Mouse (Mus musculus) kidney, embryonic 15.5 days (tissue): ENCODE data around the gene Gper1. TPM values are rescaled to one million over a fixed set of nuclear protein-coding genes. Genes with fewer than 3 reads are reported as not detected.
A peak's percentile ranks its signal among the peaks of the same experiment; 100 is the strongest.

ENCODE experiments used
- ATAC-seq: fragments of 200-750 bp; cut with Nextera tagmentation; replicated peaks from 2 replicates; pipeline ENCODE4 v1.8.0; 2017; ENCODE audit warnings: moderate TSS enrichment; ENCODE audit not compliant: low FRiP score
- H3K27ac ChIP-seq: fragments of 300-500 bp; sonication (generic); 2 replicates; pipeline ENCODE4 v1.5.1; 2015; ENCODE audit warnings: mild to moderate bottlenecking, inconsistent platforms
- H3K27me3 ChIP-seq: fragments of 300-500 bp; sonication (generic); 2 replicates; pipeline ENCODE4 v1.6.1; 2015; ENCODE audit warnings: inconsistent platforms
- H3K36me3 ChIP-seq: fragments of 300-500 bp; sonication (generic); 2 replicates; pipeline ENCODE4 v1.6.1; 2015; ENCODE audit warnings: inconsistent platforms
- H3K4me1 ChIP-seq: fragments of 300-500 bp; sonication (generic); 2 replicates; pipeline ENCODE4 v1.6.1; 2015; ENCODE audit warnings: inconsistent platforms
- H3K4me2 ChIP-seq: fragments of 300-500 bp; sonication (generic); 2 replicates; pipeline ENCODE4 v1.6.1; 2015; ENCODE audit warnings: moderate library complexity, mild to moderate bottlenecking, inconsistent platforms
- H3K4me3 ChIP-seq: fragments of 300-500 bp; sonication (generic); replicated peaks from 2 replicates; pipeline ENCODE4 v1.5.1; 2015; ENCODE audit warnings: mild to moderate bottlenecking, inconsistent platforms
- H3K9ac ChIP-seq: fragments of 300-500 bp; sonication (generic); 2 replicates; pipeline ENCODE4 v1.6.1; 2015; ENCODE audit warnings: mild to moderate bottlenecking, inconsistent platforms
- H3K9me3 ChIP-seq: fragments of 300-500 bp; sonication (generic); replicated peaks from 2 replicates; pipeline ENCODE4 v1.6.1; 2016; ENCODE audit warnings: inconsistent platforms
- WGBS: fragments of 180-500 bp; shearing (Covaris S2); methylation state at CpG from one replicate; pipeline ENCODE4 v1.1.7; 2015; ENCODE audit warnings: mixed read lengths; 5-methylcytosine and 5-hydroxymethylcytosine counted together
- polyA plus RNA-seq: library from polyadenylated mRNA; unstranded; fragments of >200 nt; fragmentation: Nextera tagmentation; extraction: Ambion mirVana; gene quantifications from 2 replicates; pipeline ENCODE4 v1.2.1, GENCODE M21; 2015

The Gper1 gene
- polyA plus RNA-seq, 1 experiment from 2014 or later: 5.1 TPM

DNA sequence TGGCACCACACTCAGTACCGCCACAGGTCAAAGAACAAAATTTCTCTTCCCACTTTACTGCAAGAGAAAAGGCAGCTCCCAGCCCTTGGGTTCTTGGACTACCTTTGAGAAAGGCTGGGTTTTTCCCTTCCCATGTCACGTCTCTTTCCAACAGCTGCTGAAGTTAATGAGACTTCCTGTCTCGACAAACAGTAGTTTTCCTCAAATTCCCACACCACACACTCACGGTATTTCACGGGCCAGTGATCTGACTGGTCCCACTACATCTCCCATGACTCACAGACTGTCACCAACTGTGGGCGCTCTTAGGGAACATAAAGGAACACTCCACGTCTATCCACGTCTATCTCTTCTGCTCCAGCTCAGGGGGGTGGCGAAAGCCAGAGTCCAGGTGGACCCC is 2.2 kb downstream of the Gper1 start:
- Histone ChIP-seq H3K9ac (no peak overlapping the region), H3K27ac (peak overlapping the region; percentile 45), H3K27me3 (no peaks in the 10 kb centered on the region), H3K4me1 (peaks cover 70% of the 10 kb centered on the region), H3K36me3 (no peaks in the 10 kb centered on the region), H3K4me3 (no peak overlapping the region), H3K4me2 (no peak overlapping the region), H3K9me3 (no peaks in the 10 kb centered on the region)
- WGBS: 40% methylated on average over 9 of the region's 9 CpGs
- ATAC-seq: no peak

DNA sequence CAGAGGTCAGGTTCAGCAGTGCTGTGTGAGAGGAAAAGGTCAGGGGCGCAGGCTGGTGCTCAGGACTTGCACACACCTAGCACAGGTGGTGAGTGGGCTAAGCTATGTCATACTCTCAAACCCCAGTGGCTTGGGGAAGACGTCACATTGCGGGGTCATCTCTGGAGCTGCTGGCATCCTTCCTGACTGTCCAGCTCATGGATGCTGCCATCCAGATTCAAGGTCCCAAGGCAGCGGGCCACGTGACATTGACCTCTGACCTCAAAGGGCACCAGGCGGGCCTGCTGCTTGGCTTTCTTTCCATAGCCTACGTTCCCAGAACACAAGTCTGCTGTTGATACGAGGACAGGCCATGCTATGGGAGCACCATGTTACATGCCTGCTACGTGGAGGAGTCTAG is 4.0 kb downstream of the Gper1 start:
- Histone ChIP-seq H3K9me3 (no peaks in the 10 kb centered on the region), H3K27ac (no peak overlapping the region), H3K27me3 (no peaks in the 10 kb centered on the region), H3K4me2 (no peak overlapping the region), H3K9ac (no peak overlapping the region), H3K36me3 (no peaks in the 10 kb centered on the region), H3K4me1 (peaks cover 83% of the 10 kb centered on the region), H3K4me3 (no peak overlapping the region)
- WGBS: 83% methylated on average over 9 of the region's 9 CpGs
- no peak for ATAC-seq

DNA sequence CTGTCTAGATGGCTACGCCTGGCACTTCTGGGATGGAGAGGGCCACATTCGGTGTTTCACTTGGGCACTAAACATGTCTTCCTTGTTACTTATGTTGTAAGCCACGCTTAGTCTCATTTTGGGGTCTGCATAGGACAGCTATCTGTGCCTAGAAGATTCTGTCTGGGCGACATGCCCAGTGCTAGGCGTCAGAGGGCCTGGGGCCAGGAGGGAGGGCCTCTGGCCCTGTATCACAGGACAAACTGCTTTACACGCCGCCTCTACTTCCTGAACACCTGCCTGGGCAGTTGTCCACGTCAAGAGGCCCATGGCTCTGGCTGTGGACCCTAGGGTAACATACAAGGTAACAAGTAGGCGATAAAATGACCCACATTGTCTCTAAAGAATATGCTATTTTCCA is 5.0 kb downstream of the Gper1 start:
- no peak for ATAC-seq
- H3K27ac ChIP-seq: no peak overlapping the region
- 73% methylated on average over 9 of the region's 9 CpGs for WGBS

DNA sequence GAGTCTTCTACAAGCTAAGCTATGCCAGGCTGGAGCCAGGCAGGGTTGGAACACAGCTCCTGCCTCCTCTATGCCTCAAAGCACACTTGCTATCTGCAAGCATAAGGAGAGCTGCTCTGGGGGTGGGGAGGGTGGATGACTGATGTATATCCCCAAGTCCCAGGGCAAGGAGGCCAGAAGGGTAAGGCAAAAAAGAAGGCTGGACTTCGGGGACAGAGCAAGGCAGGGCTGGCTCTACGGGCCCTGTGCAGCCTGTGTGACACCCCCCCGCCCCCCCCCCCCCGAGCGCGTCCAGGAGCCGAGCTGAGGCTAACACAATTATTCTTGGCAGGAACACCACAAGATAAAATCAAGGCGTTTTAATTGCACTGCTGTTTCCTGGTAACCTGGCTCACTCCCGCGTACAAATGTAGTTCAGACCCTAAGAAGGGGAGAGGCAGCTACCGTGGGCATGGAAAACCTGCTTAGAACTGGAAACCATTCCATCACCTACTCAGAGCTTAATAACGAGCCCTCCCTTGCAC is 6.9 kb downstream of the Gper1 start:
- Histone ChIP-seq H3K9ac (no peak overlapping the region), H3K4me1 (peaks cover 72% of the 10 kb centered on the region)
- peak; percentile 69 for ATAC-seq

More for the DNA sequence above, 5.0 kb downstream of the Gper1 start:
- H3K9me3 ChIP-seq: no peaks in the 10 kb centered on the region
- no peak overlapping the region for H3K9ac ChIP-seq
- H3K36me3 ChIP-seq: no peaks in the 10 kb centered on the region
- H3K4me3 ChIP-seq: no peak overlapping the region
- H3K4me2 ChIP-seq: no peak overlapping the region
- H3K27me3 ChIP-seq: no peaks in the 10 kb centered on the region
- H3K4me1 ChIP-seq: peaks cover 83% of the 10 kb centered on the region

DNA sequence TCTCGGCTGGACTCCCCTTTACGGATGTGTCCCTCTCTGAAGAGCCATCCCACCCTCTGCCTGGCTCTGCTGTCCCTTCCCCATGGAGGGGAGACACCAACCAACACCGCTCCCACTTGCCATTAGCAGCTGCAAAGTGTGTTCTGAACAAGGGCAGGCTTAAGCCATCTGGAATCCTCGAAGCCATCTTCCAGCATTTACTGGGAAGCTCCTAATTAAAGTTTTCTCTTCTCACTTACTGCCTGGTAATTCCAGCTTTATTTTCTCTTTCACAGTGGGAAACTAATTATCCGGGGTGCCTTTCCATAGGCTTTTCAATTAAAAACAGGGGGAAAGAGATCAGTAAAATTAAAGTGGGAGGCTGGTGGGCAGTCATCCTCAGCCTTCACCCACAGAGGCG is 9.4 kb downstream of the Gper1 start:
- Histone ChIP-seq H3K4me1 (peaks cover 61% of the 10 kb centered on the region), H3K27ac (no peak overlapping the region; the same call in 1 of the 2 replicates), H3K9me3 (no peaks in the 10 kb centered on the region), H3K9ac (no peak overlapping the region), H3K4me2 (no peak overlapping the region), H3K36me3 (peaks cover 6% of the 10 kb centered on the region; the same call in 1 of the 2 replicates), H3K4me3 (no peak overlapping the region), H3K27me3 (no peaks in the 10 kb centered on the region)
- ATAC-seq: no peak
- 48% methylated on average over 6 of the region's 6 CpGs for WGBS

More for the DNA sequence above, 6.9 kb downstream of the Gper1 start:
- Histone ChIP-seq H3K4me2 (no peak overlapping the region), H3K36me3 (no peaks in the 10 kb centered on the region), H3K27me3 (no peaks in the 10 kb centered on the region), H3K4me3 (no peak overlapping the region), H3K27ac (peak overlapping the region; percentile 85), H3K9me3 (no peaks in the 10 kb centered on the region)
- 17% methylated on average over 12 of the region's 12 CpGs for WGBS

DNA sequence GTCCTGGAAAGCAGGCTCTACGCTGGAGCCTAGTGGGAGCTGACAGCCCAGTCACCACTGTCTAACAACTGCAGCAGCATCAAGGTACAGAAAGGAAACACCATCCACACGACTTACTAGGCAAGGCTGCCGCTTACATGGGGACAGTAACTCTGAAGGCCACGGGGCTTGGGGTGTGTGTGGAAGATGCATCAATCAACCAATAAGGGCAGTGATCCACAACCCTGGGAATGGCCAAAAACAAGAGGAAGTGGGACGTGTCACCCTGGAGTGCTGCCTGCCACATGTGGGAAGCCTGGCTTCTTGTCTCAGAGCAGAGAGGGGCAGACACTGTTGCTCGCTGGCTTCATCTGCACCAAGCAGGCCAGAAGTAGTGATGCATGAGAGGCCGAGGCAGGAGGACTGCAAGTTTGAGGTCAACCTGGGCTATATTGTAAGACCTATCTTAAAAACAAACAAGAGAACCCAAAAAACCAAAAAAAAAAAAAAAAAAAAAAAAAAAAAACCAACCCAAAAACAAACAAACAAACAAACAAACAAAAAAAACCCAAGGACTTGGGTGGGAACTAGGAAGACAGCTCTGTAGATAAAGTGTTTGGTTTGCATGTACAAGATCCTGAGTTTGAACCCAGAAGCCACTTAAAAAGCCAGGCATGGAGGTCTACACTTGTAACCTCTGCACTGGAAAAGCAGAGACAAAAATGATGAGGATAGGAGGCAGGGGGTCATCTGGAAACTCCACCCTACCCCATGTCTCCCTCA is 10.0 kb downstream of the Gper1 start:
- Histone ChIP-seq H3K9me3 (no peaks in the 10 kb centered on the region), H3K27ac (no peak overlapping the region; the same call in 1 of the 2 replicates), H3K4me2 (no peak overlapping the region), H3K27me3 (no peaks in the 10 kb centered on the region), H3K9ac (no peak overlapping the region), H3K36me3 (peaks cover 7% of the 10 kb centered on the region; the same call in 1 of the 2 replicates), H3K4me1 (peaks cover 60% of the 10 kb centered on the region), H3K4me3 (no peak overlapping the region)
- WGBS: 50% methylated on average over 7 of the region's 7 CpGs
- ATAC-seq: no peak

DNA sequence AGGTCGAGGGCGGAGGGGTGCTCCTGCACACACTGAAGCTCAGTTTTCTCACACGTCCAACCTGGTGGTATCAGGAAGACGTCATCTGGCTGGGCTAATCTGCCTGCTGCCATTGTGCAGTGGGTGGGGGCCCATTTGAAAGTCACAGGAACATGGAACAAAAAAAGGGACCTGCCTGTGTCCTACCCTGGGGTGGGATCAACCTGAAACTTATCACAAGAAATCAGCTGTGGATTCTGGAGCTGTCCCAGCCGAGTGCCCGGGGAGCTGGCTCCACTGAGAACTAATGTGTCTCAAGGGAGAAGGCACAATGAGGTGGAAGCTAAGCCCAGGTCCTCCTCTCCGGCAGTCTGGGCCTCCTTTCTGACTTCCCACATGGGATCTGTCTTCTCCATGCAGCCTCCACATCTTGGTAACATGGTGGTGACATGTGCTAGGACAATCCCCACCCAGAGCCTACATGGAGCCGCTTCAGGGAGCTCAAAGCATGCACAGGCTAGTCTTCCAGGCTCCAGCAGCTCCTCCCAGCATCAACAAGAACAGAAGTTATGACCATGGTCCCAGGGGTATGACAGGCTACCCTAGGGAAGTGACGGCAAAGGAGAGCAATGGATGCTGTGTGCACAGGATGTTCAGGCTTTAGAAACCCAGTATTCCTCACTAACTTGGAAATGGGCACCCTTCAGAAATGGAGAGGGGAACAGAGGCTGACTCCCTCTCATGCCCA is 11.1 kb downstream of the Gper1 start:
- H3K27ac ChIP-seq: no peak overlapping the region
- no peak overlapping the region for H3K9ac ChIP-seq
- no peak for ATAC-seq
- no peak overlapping the region for H3K4me2 ChIP-seq
- H3K36me3 ChIP-seq: peaks cover 7% of the 10 kb centered on the region; the same call in 1 of the 2 replicates
- H3K4me1 ChIP-seq: peaks cover 51% of the 10 kb centered on the region
- no peaks in the 10 kb centered on the region for H3K27me3 ChIP-seq
- WGBS: 74% methylated on average over 9 of the region's 9 CpGs
- H3K4me3 ChIP-seq: no peak overlapping the region
- H3K9me3 ChIP-seq: no peaks in the 10 kb centered on the region

DNA sequence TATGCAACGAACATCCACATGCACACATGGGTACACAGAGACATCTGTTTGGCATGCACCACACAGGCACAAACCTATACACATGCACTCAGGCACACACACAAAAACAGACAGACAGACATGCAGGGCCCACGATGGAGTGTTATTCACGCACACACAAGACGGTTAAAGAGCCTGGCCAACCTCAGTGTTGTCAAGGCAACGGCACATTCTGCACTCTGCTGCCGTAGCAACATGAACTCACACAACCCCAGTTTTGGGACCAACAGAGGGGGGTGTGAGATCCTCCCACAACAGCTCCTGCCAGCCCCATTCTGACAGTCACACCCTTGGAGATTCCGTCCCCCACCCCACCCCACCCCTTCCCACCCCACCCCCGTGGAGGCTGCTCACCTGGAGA is 12.0 kb downstream of the Gper1 start:
- H3K9ac ChIP-seq: no peak overlapping the region
- peaks cover 7% of the 10 kb centered on the region; the same call in 1 of the 2 replicates for H3K36me3 ChIP-seq
- ATAC-seq: no peak; the same call in 1 of the 2 replicates
- H3K4me2 ChIP-seq: no peak overlapping the region
- no peak overlapping the region for H3K27ac ChIP-seq
- WGBS: 48% methylated on average over 8 of the region's 8 CpGs
- no peaks in the 10 kb centered on the region for H3K27me3 ChIP-seq
- peaks cover 42% of the 10 kb centered on the region for H3K4me1 ChIP-seq
- no peak overlapping the region for H3K4me3 ChIP-seq
- H3K9me3 ChIP-seq: no peaks in the 10 kb centered on the region

GRCm38 (mm10) chr5:139437769-139438168 is 14.8 kb downstream of the Gper1 start:
- WGBS: 89% methylated on average over 4 of the region's 4 CpGs
- Histone ChIP-seq H3K4me2 (no peak overlapping the region), H3K4me3 (no peak overlapping the region), H3K9me3 (no peaks in the 10 kb centered on the region), H3K36me3 (peaks cover 7% of the 10 kb centered on the region; the same call in 1 of the 2 replicates), H3K27ac (no peak overlapping the region), H3K27me3 (no peaks in the 10 kb centered on the region), H3K9ac (no peak overlapping the region), H3K4me1 (peaks cover 23% of the 10 kb centered on the region)
- ATAC-seq: no peak

- no peak overlapping the region for H3K9ac ChIP-seq
- no peak for ATAC-seq
- no peak overlapping the region for H3K27ac ChIP-seq
- no peak overlapping the region for H3K4me2 ChIP-seq
- WGBS: 89% methylated on average over 12 of the region's 12 CpGs
- no peak overlapping the region for H3K4me3 ChIP-seq
- peaks cover 7% of the 10 kb centered on the region; the same call in 1 of the 2 replicates for H3K36me3 ChIP-seq
- no peaks in the 10 kb centered on the region for H3K27me3 ChIP-seq
- H3K9me3 ChIP-seq: no peaks in the 10 kb centered on the region
- peaks cover 25% of the 10 kb centered on the region for H3K4me1 ChIP-seq
Measured at GRCm38 (mm10) chr5:139438440-139438839, 15.5 kb downstream of the Gper1 start.

GRCm38 (mm10) chr5:139440451-139440850 is 17.5 kb downstream of the Gper1 start:
- peaks cover 13% of the 10 kb centered on the region; the same call in 1 of the 2 replicates for H3K4me1 ChIP-seq
- H3K27ac ChIP-seq: no peak overlapping the region
- no peaks in the 10 kb centered on the region for H3K27me3 ChIP-seq
- H3K36me3 ChIP-seq: peaks cover 7% of the 10 kb centered on the region; the same call in 1 of the 2 replicates
- 82% methylated on average over 5 of the region's 5 CpGs for WGBS
- H3K4me2 ChIP-seq: no peak overlapping the region
- H3K9me3 ChIP-seq: no peaks in the 10 kb centered on the region
- H3K9ac ChIP-seq: no peak overlapping the region
- H3K4me3 ChIP-seq: no peak overlapping the region
- ATAC-seq: no peak
